Comparison of ENCODE assay signal across 10 mouse cellular contexts in the genomic region with DNA sequence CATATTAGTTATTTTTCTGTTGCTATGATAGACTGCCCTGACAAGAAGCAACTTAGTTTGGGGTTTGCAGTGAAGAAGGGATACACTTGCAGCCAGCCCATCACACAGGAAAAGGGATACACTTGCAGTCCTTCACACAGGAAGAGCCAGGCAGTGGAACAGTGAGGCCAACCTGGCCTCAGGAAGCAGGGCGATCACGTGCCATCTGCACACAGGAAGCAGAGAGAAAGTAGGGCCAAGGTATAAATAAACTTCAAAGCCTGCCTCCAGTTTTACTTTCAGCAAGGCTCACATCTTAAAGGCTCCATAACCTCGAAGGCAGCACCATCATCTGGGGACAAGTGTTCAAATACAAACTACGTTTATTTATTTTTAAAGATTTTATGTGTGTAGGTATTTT. TPM values are rescaled to one million over a fixed set of nuclear protein-coding genes. Genes with fewer than 3 reads are reported as not detected.
DNase-seq lines count a peak whose midpoint lies in the region; ATAC-seq and TF ChIP-seq lines count a peak whose summit lies in the region.
"Had no signal": no experiment of that assay in that cellular context is flagged by ENCODE, and none has a peak within 500 bp of the region (broad histone marks: within the 10 kb centered on the region; RNA-seq: fewer than 3 reads in every experiment).

No protein-coding gene starts in this region.

- peak overlapping the region; percentile 63 for H3K27ac ChIP-seq in gastrocnemius, adult 2 months

- DNase-seq in gastrocnemius, adult 2 months: no peak
- DNase-seq in gastrocnemius, postnatal 36 days: no peak
- DNase-seq in A20 (ENCODE audit: low read depth, low spot score): peak; percentile 31
- peak; percentile 55 to 59 for DNase-seq in natural killer cell, adult 2 months (ENCODE audit: low spot score in 2 of 2)
- DNase-seq in cerebellum, adult 18-20 months: no peak
- no peak for DNase-seq in ovary, postnatal 36 days (ENCODE audit: low spot score)
- DNase-seq in left cerebral cortex, postnatal 14 days (ENCODE audit: low spot score in 2 of 2): no peak
- DNase-seq: adrenal gland, postnatal 25 days; retina, postnatal 1 day had no signal

- ATAC-seq in granulocyte monocyte progenitor cell, adult 5-6 weeks (replicated peaks; ENCODE audit: poor library complexity, severe bottlenecking): peak; percentile 26; the same call in 1 of the 2 replicates

- intact Hi-C loops in gastrocnemius, adult 2 months (cut with DNase I): loop anchor here (10.0 kb wide), 2 partner anchors 168 to 1008 kb away; a partner anchor contains a TSS
- intact Hi-C loops in gastrocnemius, postnatal 36 days (cut with DNase I): no loop called here
- intact Hi-C loops in left cerebral cortex, postnatal 14 days (cut with DNase I): no loop called here

- no peak overlapping the region for H3K4me3 ChIP-seq in gastrocnemius, adult 2 months

- TF ChIP-seq CTCF in gastrocnemius, adult 2 months (IDR thresholded peaks at IDR 0.05): no peak

RNA-seq across cellular contexts. Expression of a gene that starts 6.0 kb away (rescaled TPM):
- total RNA-seq in gastrocnemius, adult 2 months (2021): 1 to 10 TPM; 3.0 to 3.1 TPM
- 1 to 10 TPM; 2.1 to 3.0 TPM for total RNA-seq in gastrocnemius, postnatal 36 days (2021)
- total RNA-seq in granulocyte monocyte progenitor cell, adult 5-6 weeks (2014; fragmentation: Nextera tagmentation): 65.6 and 66.5 TPM in 2 replicates
- 61.9 and 64.3 TPM in 2 replicates for total RNA-seq in granulocyte monocyte progenitor cell, adult 5-6 weeks (2017)
- total RNA-seq in left cerebral cortex, postnatal 14 days (2021): 1 to 10 TPM; 9.7 to 9.8 TPM

RNA-seq across cellular contexts. Expression of a gene that starts 14.5 kb away (rescaled TPM):
- under 1 TPM; 0.20 to 0.36 TPM for total RNA-seq in gastrocnemius, adult 2 months (2021)
- under 1 TPM; 0.31 to 0.64 TPM for total RNA-seq in gastrocnemius, postnatal 36 days (2021)
- total RNA-seq in granulocyte monocyte progenitor cell, adult 5-6 weeks (2014; fragmentation: Nextera tagmentation): 1.7 and 2.4 TPM in 2 replicates
- 0.30 and 1.2 TPM in 2 replicates for total RNA-seq in granulocyte monocyte progenitor cell, adult 5-6 weeks (2017)
- 10 to 100 TPM; 16.7 to 17.0 TPM for total RNA-seq in left cerebral cortex, postnatal 14 days (2021)

RNA-seq across cellular contexts. Expression of a gene that starts 20.8 kb away (rescaled TPM):
- 1 to 10 TPM; 5.0 to 8.5 TPM for total RNA-seq in gastrocnemius, adult 2 months (2021)
- total RNA-seq in gastrocnemius, postnatal 36 days (2021): 1 to 10 TPM; 5.0 to 7.0 TPM
- total RNA-seq in granulocyte monocyte progenitor cell, adult 5-6 weeks (2014; fragmentation: Nextera tagmentation): not detected in 2 replicates
- not detected in 2 replicates for total RNA-seq in granulocyte monocyte progenitor cell, adult 5-6 weeks (2017)
- 1 to 10 TPM; 8.4 to 8.8 TPM for total RNA-seq in left cerebral cortex, postnatal 14 days (2021)

RNA-seq across cellular contexts. Expression of a gene that starts 44.8 kb away (rescaled TPM):
- total RNA-seq in gastrocnemius, adult 2 months (2021): under 1 TPM in 1 of 2 experiments, not detected in 1; 0.14 TPM
- under 1 TPM; 0.10 to 0.26 TPM for total RNA-seq in gastrocnemius, postnatal 36 days (2021)
- 10.4 and 20.5 TPM in 2 replicates for total RNA-seq in granulocyte monocyte progenitor cell, adult 5-6 weeks (2014; fragmentation: Nextera tagmentation)
- total RNA-seq in granulocyte monocyte progenitor cell, adult 5-6 weeks (2017): 5.8 and 6.2 TPM in 2 replicates
- total RNA-seq in left cerebral cortex, postnatal 14 days (2021): not detected

Comparison
In these comparisons a context has a peak if more than half of its experiments do, and no peak if none do; other contexts are left out.
1. DNase-seq: peak in A20 (single experiment) and natural killer cell, adult 2 months (2 of 2); none in gastrocnemius, adult 2 months (single experiment), gastrocnemius, postnatal 36 days (0 of 2), cerebellum, adult 18-20 months (0 of 2), ovary, postnatal 36 days (single experiment) and left cerebral cortex, postnatal 14 days (0 of 2).
2. RNA of a gene that starts 6.0 kb away (total RNA-seq): 61.9 to 66.5 TPM in granulocyte monocyte progenitor cell, adult 5-6 weeks; 9.7 to 9.8 TPM in left cerebral cortex, postnatal 14 days, 3.0 to 3.1 TPM in gastrocnemius, adult 2 months and 2.1 to 3.0 TPM in gastrocnemius, postnatal 36 days; every median in the first group is over 4 times any median in the second.
3. RNA of a gene that starts 14.5 kb away (total RNA-seq): 16.7 to 17.0 TPM in left cerebral cortex, postnatal 14 days; 0.30 to 2.4 TPM in granulocyte monocyte progenitor cell, adult 5-6 weeks, 0.31 to 0.64 TPM in gastrocnemius, postnatal 36 days and 0.20 to 0.36 TPM in gastrocnemius, adult 2 months; every median in the first group is over 4 times any median in the second.
4. RNA of a gene that starts 20.8 kb away (total RNA-seq): 8.4 to 8.8 TPM in left cerebral cortex, postnatal 14 days, 5.0 to 8.5 TPM in gastrocnemius, adult 2 months and 5.0 to 7.0 TPM in gastrocnemius, postnatal 36 days; not detected in granulocyte monocyte progenitor cell, adult 5-6 weeks; every median in the first group is over 4 times any median in the second.